Mouse (Mus musculus): ENCODE data around the gene Adam30. TPM values are rescaled to one million over a fixed set of nuclear protein-coding genes. Genes with fewer than 3 reads are reported as not detected.

The Adam30 gene
- total RNA-seq, 2 experiments from 2014 or later = not detected

DNA sequence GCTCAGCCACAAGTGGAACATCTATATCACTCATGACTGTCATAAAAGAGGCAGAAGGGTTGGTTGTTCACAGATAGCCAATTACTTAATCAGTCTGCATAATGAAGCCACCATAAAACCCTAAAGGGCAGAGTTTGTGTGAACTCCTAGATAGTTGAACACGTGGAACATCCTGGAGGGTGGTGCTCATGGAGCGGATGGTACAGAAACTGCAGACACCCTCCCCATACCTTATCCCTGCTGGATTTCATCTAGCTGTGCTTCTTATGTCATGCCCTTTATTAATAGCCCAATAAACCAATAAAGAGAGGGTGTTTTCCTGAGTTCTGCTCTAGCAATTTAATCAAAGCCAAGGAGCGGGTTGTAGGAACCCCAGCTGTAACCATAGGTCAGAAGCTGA is 27.3 kb downstream of the Adam30 start:
- DNase-seq = no peak

DNA sequence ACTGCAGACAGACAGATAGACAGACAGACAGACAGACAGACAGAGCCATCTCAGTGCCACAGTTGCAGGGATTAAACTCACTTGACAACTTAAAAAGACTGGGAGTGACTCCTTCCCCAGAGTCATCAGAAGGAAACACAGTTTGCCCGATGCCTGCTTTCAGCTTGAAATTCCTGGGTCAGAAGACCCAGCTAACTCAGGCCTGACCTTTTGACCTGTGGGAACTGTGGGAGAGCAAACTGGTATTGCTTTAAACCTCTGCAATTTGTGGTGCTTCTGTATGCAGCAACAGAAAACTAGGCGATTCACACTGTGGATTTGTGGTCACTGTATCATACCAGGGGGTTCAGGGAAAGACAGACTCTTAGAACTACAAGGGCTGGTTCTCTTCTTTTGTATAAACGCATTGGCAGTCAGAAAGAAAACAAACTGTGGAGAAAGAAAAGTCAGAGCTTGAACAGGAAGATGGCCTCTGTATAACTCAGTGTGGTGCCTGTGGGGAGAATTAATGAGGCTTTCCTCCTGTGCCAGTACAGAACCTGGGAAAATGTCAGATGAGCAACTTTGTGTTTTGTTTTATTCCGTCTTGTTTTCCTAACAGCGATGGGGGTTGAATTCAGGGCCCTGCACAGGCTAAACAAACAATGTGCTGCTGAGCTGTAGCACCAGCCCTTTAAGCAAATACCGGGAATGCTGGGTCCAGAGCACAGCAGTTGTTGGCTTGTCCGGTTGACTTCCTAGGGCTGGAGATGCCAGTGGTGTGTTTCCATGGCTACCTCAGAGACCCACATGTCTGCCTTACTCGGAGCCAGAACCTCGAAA is 37.5 kb downstream of the Adam30 start:
- peak; percentile 2 for DNase-seq

DNA sequence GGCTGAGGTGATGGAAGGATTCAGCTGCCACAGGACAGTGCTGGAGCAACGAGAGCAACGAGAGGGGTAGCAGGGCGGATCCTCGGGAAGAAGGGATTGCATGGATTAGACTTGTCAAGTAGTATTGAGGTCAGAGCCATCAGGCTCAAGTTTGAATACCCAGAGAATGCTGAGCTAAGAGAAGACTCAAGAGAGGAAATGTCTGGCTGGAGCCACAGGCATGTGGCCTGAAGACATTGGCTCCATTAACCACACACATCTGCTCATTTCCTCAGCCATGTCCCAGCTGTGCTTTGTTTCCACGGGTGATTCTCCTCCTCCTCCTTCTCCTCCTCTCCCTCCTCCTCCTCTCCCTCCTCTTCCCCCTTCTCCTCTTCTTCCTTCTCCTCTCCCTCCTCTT is 39.3 kb downstream of the Adam30 start:
- no peak for DNase-seq

DNA sequence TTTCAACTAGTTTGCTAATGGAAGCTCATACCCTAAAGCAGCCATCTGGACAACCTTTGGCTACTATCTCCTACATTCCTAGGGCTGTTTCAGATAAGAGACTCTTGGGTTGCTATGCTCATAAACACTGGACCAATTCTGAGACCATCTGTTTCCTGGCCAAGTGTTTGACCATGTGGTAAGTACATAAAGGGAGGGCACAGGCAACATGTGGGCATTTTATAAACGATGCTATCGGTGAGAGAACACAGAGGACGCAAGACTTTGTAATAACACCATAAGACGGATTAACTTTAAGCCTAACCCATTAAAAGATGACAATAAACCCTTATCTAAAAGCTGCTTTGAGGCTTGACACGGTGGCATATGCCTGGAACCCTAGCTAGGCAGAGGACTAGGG is 42.9 kb downstream of the Adam30 start:
- no peak for DNase-seq

DNA sequence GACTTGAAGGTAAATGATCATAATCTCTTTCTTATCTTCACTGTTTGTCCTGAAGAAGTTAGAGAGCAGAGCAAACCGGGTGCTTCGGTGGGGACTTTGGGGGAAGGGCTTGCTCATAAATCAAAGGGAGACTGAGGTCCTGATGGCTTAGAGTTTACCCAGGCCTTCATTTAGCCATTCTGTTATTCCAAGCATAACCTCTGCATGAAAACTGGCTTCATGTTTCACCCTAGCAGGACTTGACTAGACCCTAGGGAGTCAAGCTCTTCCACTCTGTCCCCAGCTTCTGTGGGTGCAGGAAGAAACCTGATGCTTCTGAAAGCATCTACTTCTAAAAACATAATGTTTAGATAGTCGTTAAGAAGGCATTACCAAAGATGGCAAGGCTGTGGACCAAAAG is 46.5 kb downstream of the Adam30 start:
- DNase-seq = no peak

DNA sequence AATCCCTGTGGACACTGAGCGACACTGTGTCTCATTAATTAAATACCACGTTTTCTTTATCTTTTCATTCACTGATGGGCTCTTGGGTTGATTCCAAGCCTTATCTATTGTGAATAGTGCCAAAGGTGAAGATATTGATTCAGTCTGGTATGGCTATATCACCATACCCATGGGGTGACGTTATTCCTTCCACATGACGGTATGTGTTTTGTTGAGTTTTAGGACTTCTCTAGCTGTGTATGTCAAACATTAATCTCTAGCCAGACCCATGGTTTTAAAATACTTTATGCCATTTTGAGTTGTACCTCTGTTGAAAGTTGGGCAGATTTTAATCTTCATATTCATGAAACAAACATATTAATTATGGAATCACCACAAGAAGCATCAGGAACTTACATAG is 48.7 kb downstream of the Adam30 start:
- no peak for DNase-seq

DNA sequence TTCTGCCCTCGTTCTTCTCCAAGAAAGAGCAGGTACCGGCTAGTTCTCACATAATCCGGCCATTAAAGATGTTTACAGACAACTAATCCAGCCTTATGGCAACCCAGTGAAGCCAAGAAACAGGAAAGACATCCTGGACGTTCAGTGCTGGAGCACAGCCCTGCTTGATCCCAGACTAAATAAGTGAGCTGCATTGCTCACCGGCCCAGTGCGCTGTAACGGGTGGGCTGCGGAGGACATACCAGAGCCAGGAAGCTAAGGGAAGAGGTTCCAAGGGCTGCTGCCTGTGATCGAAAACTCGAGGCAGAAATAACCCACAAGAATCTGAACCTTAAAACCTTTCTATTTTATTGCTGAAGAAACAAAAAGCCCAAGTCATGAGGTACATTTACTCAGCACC is 50.4 kb downstream of the Adam30 start:
- no peak for DNase-seq

DNA sequence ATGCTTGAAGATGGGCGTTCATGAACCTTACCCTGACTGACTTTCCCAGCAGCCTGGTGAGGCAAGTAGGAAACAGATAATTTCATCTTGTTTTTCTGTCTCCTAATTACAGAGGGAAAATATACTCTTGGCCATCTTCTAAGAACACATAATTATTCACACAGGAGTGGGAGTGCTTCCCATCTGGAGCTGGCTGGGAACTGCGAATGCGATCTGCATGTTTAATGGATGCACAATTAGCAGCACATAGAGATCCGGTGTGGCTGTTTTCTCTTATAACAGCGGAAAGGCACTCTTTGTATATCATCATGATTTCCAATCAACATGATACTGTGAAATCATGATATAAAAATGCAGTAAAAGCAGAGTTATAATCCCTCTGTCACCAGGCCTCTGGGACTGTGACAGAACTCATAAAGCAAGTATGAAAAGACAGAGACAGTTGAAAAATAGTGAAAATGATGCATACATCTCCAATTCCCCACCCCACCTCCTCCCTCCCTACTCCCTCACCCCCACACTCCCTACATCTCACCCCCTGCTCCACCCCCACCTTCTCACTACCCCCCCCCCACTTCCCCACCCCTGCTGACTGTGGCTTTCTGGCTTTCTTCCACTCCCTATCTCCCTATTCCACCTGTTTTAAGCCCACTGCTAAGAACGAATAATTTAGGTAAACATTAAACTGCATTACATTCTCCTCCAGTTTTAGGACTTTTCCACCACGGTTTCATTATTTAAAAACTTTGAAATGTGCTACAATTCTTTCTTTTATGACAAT is 51.1 kb downstream of the Adam30 start:
- DNase-seq = no peak

Other genes with a start within 250 kb of the Adam30 start
- gene Notch2, start 147.1 kb upstream of the Adam30 start, total RNA-seq (2021) = 10 to 100 TPM; 37.0 to 48.5 TPM
- not detected for gene Reg4, start 61.5 kb downstream of the Adam30 start, total RNA-seq (2021)
- 100 to 1,000 TPM; 157 to 462 TPM for gene Hmgcs2, start 119.8 kb downstream of the Adam30 start, total RNA-seq (2021)
- gene Phgdh, start 179.4 kb downstream of the Adam30 start, total RNA-seq (2021) = 10 to 100 TPM; 32.4 to 33.0 TPM
- gene Zfp697, start 221.8 kb downstream of the Adam30 start, total RNA-seq (2021) = 1 to 10 TPM; 3.0 to 3.8 TPM